Mouse (Mus musculus) spleen, postnatal 14 days (tissue): ENCODE measurements around the gene Myrfl.

Source experiments
- DNase-seq, 2 experiments: peaks; one replicate each; pipeline ENCODE4 v3.0.0; 2021 to 2022; ENCODE audit warnings: low spot score in 2 of 2

Myrfl gene

DNA sequence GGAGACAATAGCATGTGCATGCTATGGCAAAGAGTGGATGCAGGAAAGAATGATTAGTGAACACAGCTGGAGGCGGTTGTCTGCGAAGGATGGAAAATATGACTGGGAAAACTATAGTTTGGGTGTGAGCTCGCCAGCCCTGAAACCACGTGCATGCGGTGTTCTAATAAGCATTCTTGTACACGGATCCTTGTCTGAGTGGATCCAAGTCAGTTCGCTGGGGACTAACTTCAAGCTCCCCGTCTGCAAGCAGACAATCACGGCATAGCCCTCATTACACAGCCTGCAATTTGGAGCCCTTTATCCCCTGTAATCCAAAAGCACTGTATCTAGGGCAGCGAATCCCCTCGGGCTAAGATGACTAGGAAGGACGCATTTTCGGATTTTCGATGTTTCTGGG is 136.2 kb downstream of the Myrfl start:
- DNase-seq: no peak

- no peak for DNase-seq
These were observed 136.9 kb downstream of the Myrfl start for GRCm38 (mm10) chr10:116759816-116760215.

GRCm38 (mm10) chr10:116755881-116756581 is 140.7 kb downstream of the Myrfl start:
- DNase-seq: no peak

DNA sequence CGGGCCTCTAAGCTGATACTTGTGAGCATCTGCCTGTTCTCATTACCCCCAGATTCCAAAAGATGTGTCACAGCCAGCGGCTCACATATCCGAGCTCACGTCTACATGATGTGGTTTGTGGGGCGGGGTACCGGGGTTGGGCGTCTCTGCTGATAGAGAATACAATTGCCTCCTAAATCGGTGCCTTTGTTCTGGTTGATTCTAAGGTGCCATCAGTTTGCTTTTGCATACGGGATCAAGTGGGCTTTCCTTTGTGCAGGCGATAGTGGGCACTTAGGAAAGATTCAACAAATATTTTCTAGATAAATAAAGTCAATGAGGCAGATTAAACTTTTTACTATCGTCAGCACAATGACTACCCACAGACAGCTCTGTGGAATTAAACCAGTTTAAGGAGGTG is 141.8 kb downstream of the Myrfl start:
- no peak for DNase-seq

- DNase-seq: no peak
These were observed 145.8 kb downstream of the Myrfl start for GRCm38 (mm10) chr10:116750895-116751294.

DNA sequence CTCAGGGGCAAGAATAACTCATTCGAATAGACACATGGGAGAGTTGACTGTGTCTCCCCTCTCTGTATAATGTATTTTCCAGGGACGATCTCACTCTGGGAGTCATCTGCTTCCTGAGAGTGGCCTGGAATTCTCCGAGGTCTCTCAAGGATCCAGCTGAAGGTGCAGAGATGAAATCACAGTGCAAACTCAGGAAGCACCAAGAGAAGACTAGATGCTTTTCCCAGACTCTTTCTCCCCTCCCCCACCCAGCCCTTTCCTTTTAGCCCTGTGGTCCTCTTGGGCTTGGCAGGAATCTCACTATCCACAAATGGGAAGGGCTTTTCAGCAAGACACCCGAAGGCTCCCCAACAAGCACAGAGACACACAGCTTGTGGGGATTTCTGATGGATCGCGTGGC is 146.7 kb downstream of the Myrfl start:
- DNase-seq: no peak

GRCm38 (mm10) chr10:116748681-116749080 is 148.0 kb downstream of the Myrfl start:
- no peak for DNase-seq

DNA sequence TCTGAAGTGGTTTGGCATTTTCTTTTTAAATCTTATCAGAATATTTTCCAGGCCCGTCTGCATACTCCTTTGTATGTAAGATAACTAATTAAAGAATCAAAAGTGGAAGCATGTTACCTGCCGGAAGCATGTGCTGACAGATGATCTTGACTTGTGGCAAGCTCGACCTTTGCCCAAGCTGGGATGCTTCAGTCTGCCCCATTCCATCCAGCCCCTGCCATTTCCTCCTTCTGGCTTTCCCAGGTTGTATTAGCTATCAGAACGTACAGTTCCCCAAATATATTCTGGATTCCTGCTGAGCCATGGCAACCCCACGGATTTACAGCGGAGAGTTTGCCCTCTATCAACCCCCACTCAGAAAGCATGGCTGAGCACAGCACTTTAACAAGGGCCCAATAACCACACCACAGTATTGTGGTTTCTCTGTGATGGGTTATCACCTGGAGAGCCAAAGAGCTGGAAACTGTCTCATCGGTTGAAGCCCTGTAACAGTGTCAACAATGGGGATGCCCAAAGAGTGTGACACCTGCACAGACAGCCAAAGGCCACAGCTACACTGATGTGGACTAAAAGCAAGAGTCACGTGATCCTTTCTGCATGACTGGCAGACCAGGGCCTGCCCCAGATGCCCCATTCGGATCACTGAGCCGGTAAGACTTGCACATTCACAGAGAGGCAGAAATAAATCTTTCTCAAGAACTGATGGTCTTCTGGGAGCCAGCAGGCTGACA is 150.3 kb downstream of the Myrfl start:
- no peak for DNase-seq

DNA sequence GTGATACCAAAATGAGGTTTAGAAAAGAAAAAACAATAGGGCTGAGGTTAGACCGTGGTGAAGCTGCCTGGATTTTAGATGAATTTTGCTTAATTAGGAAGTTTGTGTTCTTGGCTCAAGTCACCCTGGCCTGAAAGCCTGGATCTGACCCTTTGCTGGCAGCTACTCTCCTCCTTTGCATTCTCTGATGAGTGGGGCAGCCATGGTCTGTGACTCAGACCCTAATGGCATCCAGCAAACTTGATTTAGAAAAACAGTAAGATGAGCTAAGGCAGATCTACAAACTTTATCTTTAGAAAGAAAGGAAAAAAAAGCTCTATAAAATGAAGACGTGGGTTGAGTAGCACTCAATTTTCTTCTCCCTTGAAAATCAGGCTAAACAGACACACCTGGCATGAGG is 154.0 kb downstream of the Myrfl start:
- DNase-seq: no peak

DNA sequence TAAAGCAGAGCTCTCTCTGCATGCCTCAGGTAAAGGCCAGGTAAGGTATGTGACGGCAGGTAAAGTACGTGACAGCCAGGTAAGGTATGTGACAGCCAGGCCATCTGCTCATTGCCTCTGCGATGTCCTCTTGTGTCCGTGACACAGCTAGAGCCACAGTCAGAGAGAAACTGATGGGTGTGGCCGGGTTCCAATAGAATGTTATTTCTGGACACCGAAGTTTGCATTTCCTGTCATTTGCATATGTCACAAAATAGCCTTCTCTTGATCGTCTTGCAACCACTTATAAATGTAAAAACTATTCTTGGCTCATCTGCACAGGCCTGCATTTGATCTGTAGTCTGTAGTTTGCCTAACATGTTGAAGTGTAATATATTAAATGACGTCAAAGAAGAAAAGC is 154.5 kb downstream of the Myrfl start:
- no peak for DNase-seq

DNA sequence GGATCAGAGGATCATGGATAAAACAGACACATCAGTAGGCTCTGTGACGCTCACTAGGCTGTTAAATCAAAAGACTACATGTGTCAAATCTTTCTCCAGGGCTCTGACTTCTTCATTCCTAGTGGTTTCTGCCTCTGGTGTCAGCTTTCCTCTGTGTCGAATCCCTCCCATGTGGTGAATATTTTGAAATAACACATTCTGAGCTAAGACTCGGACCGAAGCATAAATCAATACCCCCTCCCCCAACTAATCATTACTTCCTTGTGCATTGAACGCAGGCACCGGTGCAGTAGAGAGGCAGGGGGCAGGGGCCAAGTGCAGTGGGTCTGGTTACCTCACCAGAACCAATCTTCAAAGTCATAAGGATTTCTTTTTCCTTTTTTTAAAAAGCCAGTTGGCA is 155.4 kb downstream of the Myrfl start:
- no peak for DNase-seq

DNA sequence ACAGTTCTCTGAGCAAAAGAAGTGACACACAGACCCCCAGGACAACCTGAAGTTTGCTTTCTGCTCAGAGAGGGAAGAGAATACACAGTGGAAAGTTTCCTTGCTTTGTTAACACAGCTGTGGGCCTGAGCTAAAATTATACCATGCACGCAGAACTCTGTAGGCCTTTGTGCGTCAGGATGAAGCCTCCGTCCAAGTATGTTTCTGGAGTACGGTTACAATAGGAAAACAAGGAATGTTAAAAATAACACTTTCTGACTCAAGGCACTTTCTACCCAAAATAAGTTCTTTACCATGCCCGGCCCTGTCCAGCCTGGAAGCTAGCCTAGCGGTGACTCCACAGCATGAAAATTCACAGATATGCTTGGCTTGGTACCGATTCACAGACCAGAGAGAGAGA is 156.6 kb downstream of the Myrfl start:
- DNase-seq: no peak

DNA sequence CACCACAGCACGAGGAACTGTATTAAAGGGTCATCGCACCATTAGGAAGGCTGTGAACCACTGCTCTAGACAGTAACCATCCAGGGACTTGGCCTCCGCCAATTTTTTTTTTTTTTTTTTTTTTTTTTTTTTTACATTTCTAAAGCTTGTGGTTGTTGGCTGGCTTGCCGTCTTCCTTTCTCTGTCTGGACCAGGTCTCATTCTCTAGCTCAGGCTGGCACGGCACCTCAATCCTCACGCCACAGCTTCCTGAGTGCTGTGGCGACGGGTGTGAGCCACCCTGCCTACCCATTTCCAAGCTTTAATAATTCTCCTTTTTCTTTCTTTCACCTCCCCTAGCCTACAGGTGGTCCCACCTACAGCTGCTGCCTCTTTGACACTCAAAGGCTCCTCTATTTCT is 158.2 kb downstream of the Myrfl start:
- no peak for DNase-seq

- DNase-seq: no peak
These were observed 161.1 kb downstream of the Myrfl start for GRCm38 (mm10) chr10:116735607-116736006.

- DNase-seq: no peak
These were observed 163.1 kb downstream of the Myrfl start for GRCm38 (mm10) chr10:116733651-116734050.

DNA sequence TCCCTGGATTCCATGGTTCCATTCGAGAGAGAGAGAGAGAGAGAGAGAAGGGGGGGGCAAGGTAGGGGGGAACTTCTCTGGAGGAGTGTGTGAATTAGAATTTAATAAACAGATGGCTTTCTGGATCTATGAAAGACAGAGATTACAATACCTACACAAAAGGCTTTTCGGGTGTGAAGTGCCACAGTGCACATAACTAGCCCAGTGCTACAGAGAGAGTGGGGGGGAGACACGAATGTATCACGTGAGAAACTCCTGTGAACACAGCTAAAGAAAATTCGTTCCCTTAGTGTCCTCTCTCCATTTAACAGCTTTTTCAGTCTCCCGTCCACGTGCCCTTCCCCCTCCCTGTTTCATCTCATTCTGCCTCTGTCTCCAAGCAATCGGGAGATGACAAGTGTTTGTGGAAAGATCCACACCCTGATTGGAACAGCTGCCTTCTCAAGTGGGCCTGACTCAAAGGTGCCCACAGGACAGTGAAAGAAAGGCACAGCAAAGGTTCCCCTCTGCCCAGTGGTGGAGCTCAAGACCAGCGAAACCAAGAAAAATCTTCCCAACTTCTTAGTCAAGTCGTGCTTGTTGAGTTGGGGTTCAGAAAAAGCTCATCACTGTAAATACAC is 166.6 kb downstream of the Myrfl start:
- DNase-seq: no peak

GRCm38 (mm10) chr10:116728860-116729259 is 167.9 kb downstream of the Myrfl start:
- no peak for DNase-seq

- no peak for DNase-seq
These were observed 168.9 kb downstream of the Myrfl start for GRCm38 (mm10) chr10:116727702-116728298.
